Mouse (Mus musculus): Measurements from ENCODE around the gene Olfr15. TPM values are rescaled to one million over a fixed set of nuclear protein-coding genes. Genes with fewer than 3 reads are reported as not detected.
"Not testable (repeated sequence)": the region's sequence is repeated elsewhere in the genome, so short reads cannot be mapped to it uniquely, and the experiment has no call there.

The Olfr15 gene
- polyA plus RNA-seq (2014; fragmentation: Nextera tagmentation; extraction: Ambion mirVana) = not detected in 2 replicates

DNA sequence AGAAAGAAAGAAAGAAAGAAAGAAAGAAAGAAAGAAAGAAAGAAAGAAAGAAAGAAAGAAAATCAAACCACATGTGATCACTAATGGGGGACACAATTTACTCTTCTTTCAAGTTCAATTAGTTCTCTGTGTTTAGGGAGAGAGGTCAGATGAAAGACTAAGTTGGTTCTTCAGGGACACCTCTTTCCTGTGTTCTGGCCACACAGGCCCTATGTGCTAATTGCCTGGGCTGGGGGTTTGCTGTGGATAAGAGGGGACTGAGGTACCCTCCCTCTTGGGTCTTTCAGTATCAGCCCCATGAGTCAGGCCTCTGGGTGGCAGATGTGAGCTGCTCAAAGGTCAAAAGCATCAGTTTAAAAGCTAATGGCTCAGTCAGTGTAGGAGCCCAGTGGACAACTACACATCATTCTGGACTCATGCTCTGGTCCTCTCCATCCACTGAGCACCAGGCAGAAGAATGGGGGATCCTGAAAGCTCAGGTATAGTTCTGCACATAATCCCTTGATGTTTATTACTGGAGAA lies at the start of gene Olfr15:
Gene Olfr15, plus strand, starts transcription at position 291 of the 522 bp plus-strand sequence.
- Histone ChIP-seq H3K36me3 (ENCODE audit: control insufficient read depth, insufficient read depth, low read length) (no peaks in the 10 kb centered on the region), H3K9me3 (ENCODE audit: control insufficient read depth, low read length) (no peaks in the 10 kb centered on the region), H3K27me3 (ENCODE audit: control insufficient read depth, insufficient read depth, low read length) (no peaks in the 10 kb centered on the region), H3K27ac (replicated peaks; ENCODE audit: low read depth, low read length) (no peak within 1 kb of the TSS), H3K4me1 (ENCODE audit: control insufficient read depth, insufficient read depth, low read length) (no peaks in the 10 kb centered on the region), H3K4me3 (replicated peaks; ENCODE audit: low read depth, low read length) (no peak within 1 kb of the TSS), H3K4me2 (ENCODE audit: low read length) (no peak within 1 kb of the TSS), H3K9ac (replicated peaks; ENCODE audit: low read length) (no peak within 1 kb of the TSS)
- ATAC-seq (ENCODE audit: low FRiP score, low TSS enrichment) (no peak), DNase-seq (no peak)

DNA sequence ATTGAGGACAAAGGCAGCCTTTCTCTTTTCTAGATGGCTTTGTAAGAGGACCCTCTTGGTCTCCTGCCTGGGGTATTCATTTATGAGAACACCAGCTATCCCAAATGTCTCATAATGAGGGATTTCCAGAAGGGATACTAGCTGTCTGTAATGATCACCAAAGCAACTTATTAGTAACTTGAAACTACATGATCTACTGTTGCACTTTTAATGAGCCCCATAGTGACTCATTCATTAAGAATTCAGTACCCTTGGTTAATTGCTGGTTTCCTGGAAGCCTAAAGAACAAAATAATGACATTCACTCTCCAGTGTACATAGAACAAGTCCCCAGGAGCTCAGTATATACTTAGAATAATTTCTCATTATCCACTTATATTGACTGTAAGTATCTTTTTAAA lies 49.4 kb upstream of the Olfr15 start:
- Histone ChIP-seq H3K27ac (replicated peaks; ENCODE audit: low read depth, low read length) (no peak overlapping the region), H3K4me2 (ENCODE audit: low read length) (no peak overlapping the region), H3K9me3 (ENCODE audit: control insufficient read depth, low read length) (no peaks in the 10 kb centered on the region), H3K4me1 (ENCODE audit: control insufficient read depth, insufficient read depth, low read length) (no peaks in the 10 kb centered on the region), H3K9ac (replicated peaks; ENCODE audit: low read length) (no peak overlapping the region), H3K27me3 (ENCODE audit: control insufficient read depth, insufficient read depth, low read length) (no peaks in the 10 kb centered on the region), H3K36me3 (ENCODE audit: control insufficient read depth, insufficient read depth, low read length) (no peaks in the 10 kb centered on the region), H3K4me3 (replicated peaks; ENCODE audit: low read depth, low read length) (no peak overlapping the region)
- peak; percentile 6 for DNase-seq
- ATAC-seq (ENCODE audit: low FRiP score, low TSS enrichment) = no peak

DNA sequence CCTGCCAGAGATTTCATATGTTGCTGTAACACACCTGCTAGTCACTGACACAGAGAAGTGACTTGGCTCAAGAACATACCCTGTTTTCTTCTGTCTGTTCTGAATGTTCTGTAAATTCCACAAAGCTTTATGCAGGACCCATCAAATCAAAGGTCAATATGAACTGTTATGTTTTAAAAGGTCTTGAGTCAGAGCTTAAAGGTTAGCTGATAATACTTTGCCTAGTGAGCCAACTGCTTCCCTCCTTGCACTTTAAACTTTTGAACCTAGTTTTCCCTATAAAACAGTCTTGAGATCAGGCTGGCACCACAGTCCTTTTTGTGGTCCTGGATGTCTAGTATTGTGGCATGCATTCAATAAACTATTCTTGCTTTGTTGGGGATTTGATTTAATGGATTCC lies 42.3 kb upstream of the Olfr15 start:
- H3K4me1 ChIP-seq (ENCODE audit: control insufficient read depth, insufficient read depth, low read length) = no peaks in the 10 kb centered on the region
- no peaks in the 10 kb centered on the region for H3K36me3 ChIP-seq (ENCODE audit: control insufficient read depth, insufficient read depth, low read length)
- no peak overlapping the region for H3K4me3 ChIP-seq (replicated peaks; ENCODE audit: low read depth, low read length)
- H3K9ac ChIP-seq (replicated peaks; ENCODE audit: low read length) = no peak overlapping the region
- no peak for ATAC-seq (ENCODE audit: low FRiP score, low TSS enrichment)
- no peak overlapping the region for H3K27ac ChIP-seq (replicated peaks; ENCODE audit: low read depth, low read length)
- H3K9me3 ChIP-seq (ENCODE audit: control insufficient read depth, low read length) = no peaks in the 10 kb centered on the region
- no peaks in the 10 kb centered on the region for H3K27me3 ChIP-seq (ENCODE audit: control insufficient read depth, insufficient read depth, low read length)
- no peak overlapping the region for H3K4me2 ChIP-seq (ENCODE audit: low read length)
- DNase-seq = no peak

DNA sequence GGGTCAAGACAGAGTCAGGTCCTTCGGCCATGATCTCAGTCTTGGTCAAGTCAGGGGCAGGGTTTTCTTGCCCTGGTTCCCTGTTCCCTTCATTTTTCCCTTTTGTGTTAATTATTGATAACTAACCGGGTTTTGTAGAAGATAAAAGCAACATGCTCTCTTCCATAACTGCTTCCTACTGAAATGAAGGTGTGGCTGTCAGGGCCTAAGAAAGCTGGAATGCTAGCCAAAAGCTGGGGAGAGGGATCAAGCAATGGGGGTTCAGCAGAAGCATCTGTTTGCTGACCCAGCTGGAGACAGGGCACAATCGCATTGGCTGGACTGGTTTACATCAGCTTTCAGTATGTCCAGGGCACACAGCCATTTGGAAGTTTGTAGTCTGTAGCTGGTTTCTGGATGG lies 22.5 kb upstream of the Olfr15 start:
- H3K4me1 ChIP-seq (ENCODE audit: control insufficient read depth, insufficient read depth, low read length) = no peaks in the 10 kb centered on the region
- H3K4me3 ChIP-seq (replicated peaks; ENCODE audit: low read depth, low read length) = no peak overlapping the region
- H3K27me3 ChIP-seq (ENCODE audit: control insufficient read depth, insufficient read depth, low read length) = no peaks in the 10 kb centered on the region
- DNase-seq (no peak), ATAC-seq (ENCODE audit: low FRiP score, low TSS enrichment) (no peak)
- no peak overlapping the region for H3K4me2 ChIP-seq (ENCODE audit: low read length)
- no peaks in the 10 kb centered on the region for H3K36me3 ChIP-seq (ENCODE audit: control insufficient read depth, insufficient read depth, low read length)
- H3K9me3 ChIP-seq (ENCODE audit: control insufficient read depth, low read length) = no peaks in the 10 kb centered on the region
- WGBS = 92% methylated on average over 3 of the region's 3 CpGs
- H3K9ac ChIP-seq (replicated peaks; ENCODE audit: low read length) = no peak overlapping the region
- no peak overlapping the region for H3K27ac ChIP-seq (replicated peaks; ENCODE audit: low read depth, low read length)

DNA sequence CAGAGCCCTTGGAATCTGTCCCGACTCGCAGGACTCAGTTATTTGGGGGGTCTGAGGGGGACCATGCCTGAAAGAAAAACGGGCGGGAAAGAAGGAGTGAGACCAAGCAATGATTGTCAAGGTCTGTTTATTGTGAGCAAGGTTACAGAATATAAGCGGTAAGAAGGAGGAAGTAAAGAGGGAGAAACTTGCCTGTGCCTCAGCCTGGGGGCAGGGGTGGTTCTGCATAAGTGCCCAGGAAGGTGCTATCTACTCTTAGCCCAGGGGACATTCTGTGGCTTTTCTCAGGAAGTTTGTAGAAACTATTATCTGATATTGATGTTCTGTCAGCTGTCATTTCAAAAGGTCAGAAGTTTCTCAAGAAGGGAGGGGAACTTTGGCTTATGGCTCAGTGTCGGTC lies 16.0 kb upstream of the Olfr15 start:
- not testable (repeated sequence) for H3K27me3 ChIP-seq (ENCODE audit: control insufficient read depth, insufficient read depth, low read length); H3K9me3 ChIP-seq (ENCODE audit: control insufficient read depth, low read length); H3K27ac ChIP-seq (replicated peaks; ENCODE audit: low read depth, low read length); H3K4me3 ChIP-seq (replicated peaks; ENCODE audit: low read depth, low read length); H3K9ac ChIP-seq (replicated peaks; ENCODE audit: low read length); H3K4me2 ChIP-seq (ENCODE audit: low read length); H3K4me1 ChIP-seq (ENCODE audit: control insufficient read depth, insufficient read depth, low read length); DNase-seq; ATAC-seq (ENCODE audit: low FRiP score, low TSS enrichment); H3K36me3 ChIP-seq (ENCODE audit: control insufficient read depth, insufficient read depth, low read length)
- WGBS = 84% methylated on average over 6 of the region's 6 CpGs

DNA sequence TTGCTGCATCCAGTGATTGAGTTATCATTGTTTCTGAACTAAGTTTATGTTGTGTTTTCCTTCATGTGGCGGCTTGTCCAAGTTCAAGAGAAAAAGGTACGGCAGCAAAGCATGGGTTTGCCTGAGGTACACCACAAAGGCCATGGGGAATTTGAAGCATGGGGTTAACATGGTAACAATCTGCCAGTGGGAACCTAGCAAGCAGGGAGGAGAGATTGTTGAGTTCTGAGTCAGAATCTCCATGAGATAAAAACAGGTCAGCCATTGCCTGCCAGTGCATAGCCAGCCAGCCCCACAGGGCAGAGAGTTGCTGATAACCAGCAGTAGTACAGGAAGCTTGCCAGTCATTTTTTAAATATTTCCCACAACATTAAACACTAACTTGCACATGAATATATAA lies 10.5 kb upstream of the Olfr15 start:
- Histone ChIP-seq H3K4me2 (ENCODE audit: low read length) (no peak overlapping the region), H3K36me3 (ENCODE audit: control insufficient read depth, insufficient read depth, low read length) (no peaks in the 10 kb centered on the region), H3K9ac (replicated peaks; ENCODE audit: low read length) (no peak overlapping the region), H3K4me1 (ENCODE audit: control insufficient read depth, insufficient read depth, low read length) (no peaks in the 10 kb centered on the region), H3K4me3 (replicated peaks; ENCODE audit: low read depth, low read length) (no peak overlapping the region), H3K9me3 (ENCODE audit: control insufficient read depth, low read length) (no peaks in the 10 kb centered on the region), H3K27ac (replicated peaks; ENCODE audit: low read depth, low read length) (no peak overlapping the region), H3K27me3 (ENCODE audit: control insufficient read depth, insufficient read depth, low read length) (no peaks in the 10 kb centered on the region)
- ATAC-seq (ENCODE audit: low FRiP score, low TSS enrichment) (no peak), DNase-seq (no peak)
- 87% methylated on average over 2 of the region's 2 CpGs for WGBS

DNA sequence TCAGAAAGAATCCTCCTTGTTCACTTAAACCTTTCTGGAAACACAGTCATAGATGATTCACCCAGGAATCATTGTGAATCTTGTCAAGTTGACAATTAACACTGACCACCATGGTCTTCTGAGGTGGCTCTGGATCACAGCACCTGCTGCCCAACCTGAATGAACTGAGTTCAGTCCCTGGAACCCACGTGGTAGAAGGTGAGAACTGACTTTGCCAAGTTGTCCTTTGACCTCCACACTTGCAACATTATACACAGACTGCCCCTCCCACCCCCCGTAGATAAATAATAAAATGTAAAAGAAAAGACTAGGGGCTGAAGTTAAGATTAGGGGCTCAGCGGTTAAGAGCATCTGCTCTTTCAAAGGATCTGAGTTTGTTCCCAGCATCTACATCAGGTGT lies 2.7 kb upstream of the Olfr15 start:
- ATAC-seq (ENCODE audit: low FRiP score, low TSS enrichment) (no peak), DNase-seq (no peak)
- no peak overlapping the region for H3K9ac ChIP-seq (replicated peaks; ENCODE audit: low read length)
- 57% methylated on average over 3 of the region's 3 CpGs for WGBS
- H3K9me3 ChIP-seq (ENCODE audit: control insufficient read depth, low read length) = no peaks in the 10 kb centered on the region
- no peak overlapping the region for H3K4me3 ChIP-seq (replicated peaks; ENCODE audit: low read depth, low read length)
- H3K36me3 ChIP-seq (ENCODE audit: control insufficient read depth, insufficient read depth, low read length) = no peaks in the 10 kb centered on the region
- no peak overlapping the region for H3K4me2 ChIP-seq (ENCODE audit: low read length)
- H3K27me3 ChIP-seq (ENCODE audit: control insufficient read depth, insufficient read depth, low read length) = no peaks in the 10 kb centered on the region
- no peaks in the 10 kb centered on the region for H3K4me1 ChIP-seq (ENCODE audit: control insufficient read depth, insufficient read depth, low read length)
- no peak overlapping the region for H3K27ac ChIP-seq (replicated peaks; ENCODE audit: low read depth, low read length)

DNA sequence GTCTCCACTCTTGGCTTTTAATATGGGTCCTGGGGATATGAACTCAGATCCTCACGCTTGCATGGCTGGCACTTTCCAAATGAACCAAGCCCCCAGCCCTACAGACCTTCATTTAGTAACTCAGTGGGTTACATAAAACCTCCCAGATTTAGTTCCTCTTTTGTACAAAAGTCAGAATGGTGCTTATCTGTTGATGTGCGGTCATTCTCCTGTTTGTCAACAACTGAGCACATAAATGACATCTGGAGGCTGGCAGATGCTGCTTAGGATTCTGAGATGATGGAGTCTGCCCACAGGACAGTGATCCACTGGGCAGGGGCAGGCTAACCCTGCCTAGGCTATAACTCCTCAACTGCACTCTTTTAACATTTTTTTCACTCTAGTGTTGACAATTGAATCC lies 951 bp upstream of the Olfr15 start:
- Histone ChIP-seq H3K4me1 (ENCODE audit: control insufficient read depth, insufficient read depth, low read length) (no peaks in the 10 kb centered on the region), H3K9ac (replicated peaks; ENCODE audit: low read length) (no peak overlapping the region), H3K4me3 (replicated peaks; ENCODE audit: low read depth, low read length) (no peak overlapping the region), H3K27ac (replicated peaks; ENCODE audit: low read depth, low read length) (no peak overlapping the region), H3K9me3 (ENCODE audit: control insufficient read depth, low read length) (no peaks in the 10 kb centered on the region), H3K27me3 (ENCODE audit: control insufficient read depth, insufficient read depth, low read length) (no peaks in the 10 kb centered on the region), H3K4me2 (ENCODE audit: low read length) (no peak overlapping the region), H3K36me3 (ENCODE audit: control insufficient read depth, insufficient read depth, low read length) (no peaks in the 10 kb centered on the region)
- no peak for ATAC-seq (ENCODE audit: low FRiP score, low TSS enrichment)
- no peak for DNase-seq
- 81% methylated on average over 2 of the region's 2 CpGs for WGBS

DNA sequence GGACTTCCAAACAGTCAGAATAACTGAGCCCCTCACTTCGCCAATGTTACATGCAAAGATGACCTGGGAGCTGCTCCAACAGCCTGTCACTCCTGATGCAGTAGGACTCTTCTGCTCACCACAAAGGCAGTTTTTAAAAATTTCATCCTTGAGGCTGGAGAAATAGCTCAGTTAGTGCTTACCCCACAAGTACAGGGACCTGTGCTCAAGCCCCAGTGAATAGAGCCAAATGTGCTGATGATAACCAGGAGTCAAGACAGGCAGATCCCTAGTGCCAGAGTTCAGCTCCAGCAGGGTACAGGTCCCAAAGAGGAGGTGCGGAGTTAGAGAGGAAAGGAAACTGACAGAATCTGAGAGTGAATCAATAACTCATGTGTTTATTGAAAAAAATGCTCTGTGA lies 4.8 kb downstream of the Olfr15 start:
- DNase-seq (no peak), ATAC-seq (ENCODE audit: low FRiP score, low TSS enrichment) (no peak)
- Histone ChIP-seq H3K27me3 (ENCODE audit: control insufficient read depth, insufficient read depth, low read length) (no peaks in the 10 kb centered on the region), H3K36me3 (ENCODE audit: control insufficient read depth, insufficient read depth, low read length) (no peaks in the 10 kb centered on the region), H3K9ac (replicated peaks; ENCODE audit: low read length) (no peak overlapping the region), H3K4me3 (replicated peaks; ENCODE audit: low read depth, low read length) (no peak overlapping the region), H3K27ac (replicated peaks; ENCODE audit: low read depth, low read length) (no peak overlapping the region), H3K4me2 (ENCODE audit: low read length) (no peak overlapping the region), H3K9me3 (ENCODE audit: control insufficient read depth, low read length) (no peaks in the 10 kb centered on the region), H3K4me1 (ENCODE audit: control insufficient read depth, insufficient read depth, low read length) (no peaks in the 10 kb centered on the region)
- 74% methylated on average over 2 of the region's 2 CpGs for WGBS
